Mouse (Mus musculus): ENCODE data around the gene Golt1a.
A peak's percentile ranks its signal among the peaks of the same experiment; 100 is the strongest.

The Golt1a gene

DNA sequence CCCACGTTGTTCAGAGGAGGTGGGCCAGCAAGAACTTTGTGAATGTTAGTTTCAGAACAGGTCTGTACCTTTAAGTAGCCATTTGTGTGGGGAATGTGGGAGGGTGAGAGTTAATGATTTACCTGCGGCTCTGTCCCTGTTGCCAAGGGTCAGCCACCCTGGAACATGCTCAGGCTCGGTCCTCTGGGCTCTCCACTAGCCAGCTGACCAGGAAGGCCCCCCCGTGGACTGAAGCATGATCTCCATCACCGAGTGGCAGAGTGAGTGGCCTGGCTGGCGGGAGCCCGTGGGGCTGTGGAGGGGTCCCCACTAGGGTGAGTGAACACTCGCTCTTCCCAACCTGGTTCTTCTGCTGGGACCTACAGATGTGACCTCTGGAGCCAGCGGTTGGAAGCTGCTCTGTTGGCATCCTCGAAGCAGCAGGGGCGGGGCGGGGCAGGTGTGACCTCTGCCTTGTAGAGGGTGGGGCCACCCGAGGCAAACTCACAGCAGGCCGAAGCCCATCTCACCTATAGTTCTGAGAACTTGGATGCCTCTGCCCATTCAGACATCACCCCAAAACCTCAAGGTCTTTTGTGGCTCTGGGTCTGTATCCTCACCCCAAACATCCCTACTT lies at the start of gene Golt1a:
Gene Golt1a (plus strand): TSS at position 149 of the 616 bp plus-strand sequence.
- DNase-seq (ENCODE audit: low read depth) = no peak

DNA sequence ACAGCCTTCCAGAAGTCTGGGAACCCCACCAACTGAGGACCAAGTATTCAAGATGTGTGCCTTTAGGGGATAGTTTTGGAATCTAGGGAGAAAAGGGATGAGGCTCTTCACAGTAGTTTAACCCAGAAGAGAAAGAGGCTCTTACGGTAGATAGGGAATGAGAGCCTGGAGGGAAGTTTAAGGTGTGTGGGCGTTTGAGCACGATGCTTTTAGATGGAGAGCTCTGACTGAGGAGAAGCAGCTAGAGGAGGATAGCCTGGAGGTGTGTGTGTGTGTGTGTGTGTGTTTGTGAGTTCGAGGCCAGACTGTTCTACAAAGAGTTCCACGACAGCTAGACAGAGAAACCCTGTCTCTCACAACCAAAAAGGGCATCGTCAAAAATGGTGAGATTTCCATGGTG lies 47.0 kb upstream of the Golt1a start:
- no peak for DNase-seq (ENCODE audit: low read depth)

DNA sequence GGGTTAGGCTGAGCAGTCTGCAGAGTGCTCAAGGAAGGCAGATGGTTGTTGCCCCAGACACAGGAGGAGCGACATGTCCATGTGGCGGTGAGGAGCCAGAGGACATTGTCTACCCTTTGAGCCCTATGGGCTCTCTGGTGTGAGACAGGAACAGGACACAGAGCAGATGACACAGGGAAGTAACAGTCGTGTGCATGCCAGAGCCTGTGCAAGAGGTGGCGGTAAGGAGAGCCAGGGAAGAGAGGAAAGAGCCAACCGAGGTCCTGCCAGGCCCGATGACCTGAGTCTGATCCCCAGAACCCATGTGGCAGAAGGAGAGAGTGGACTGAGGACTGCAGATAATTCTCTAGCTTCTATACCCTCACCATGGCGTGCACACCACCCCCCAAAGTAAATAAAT lies 46.5 kb upstream of the Golt1a start:
- no peak for DNase-seq (ENCODE audit: low read depth)

DNA sequence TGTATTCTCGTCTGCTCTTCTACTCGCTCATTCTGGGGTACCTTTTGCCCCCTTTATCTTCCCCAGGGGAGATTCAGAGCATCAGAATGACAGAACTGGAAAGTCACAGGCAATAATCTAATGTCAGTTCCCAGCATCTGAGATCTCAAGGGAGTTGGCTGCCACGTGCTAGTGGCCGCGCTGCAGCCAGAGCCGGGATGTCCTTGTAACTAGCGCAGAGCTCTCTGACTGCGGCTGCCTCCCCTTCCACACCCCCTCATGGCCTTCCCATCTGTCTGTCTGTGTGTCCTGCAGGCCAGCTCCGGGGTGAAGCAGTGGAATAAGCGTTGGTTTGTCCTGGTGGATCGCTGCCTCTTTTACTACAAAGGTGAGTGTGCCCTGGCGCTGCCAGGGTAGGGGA lies 45.2 kb upstream of the Golt1a start:
- DNase-seq (ENCODE audit: low read depth) = no peak

DNA sequence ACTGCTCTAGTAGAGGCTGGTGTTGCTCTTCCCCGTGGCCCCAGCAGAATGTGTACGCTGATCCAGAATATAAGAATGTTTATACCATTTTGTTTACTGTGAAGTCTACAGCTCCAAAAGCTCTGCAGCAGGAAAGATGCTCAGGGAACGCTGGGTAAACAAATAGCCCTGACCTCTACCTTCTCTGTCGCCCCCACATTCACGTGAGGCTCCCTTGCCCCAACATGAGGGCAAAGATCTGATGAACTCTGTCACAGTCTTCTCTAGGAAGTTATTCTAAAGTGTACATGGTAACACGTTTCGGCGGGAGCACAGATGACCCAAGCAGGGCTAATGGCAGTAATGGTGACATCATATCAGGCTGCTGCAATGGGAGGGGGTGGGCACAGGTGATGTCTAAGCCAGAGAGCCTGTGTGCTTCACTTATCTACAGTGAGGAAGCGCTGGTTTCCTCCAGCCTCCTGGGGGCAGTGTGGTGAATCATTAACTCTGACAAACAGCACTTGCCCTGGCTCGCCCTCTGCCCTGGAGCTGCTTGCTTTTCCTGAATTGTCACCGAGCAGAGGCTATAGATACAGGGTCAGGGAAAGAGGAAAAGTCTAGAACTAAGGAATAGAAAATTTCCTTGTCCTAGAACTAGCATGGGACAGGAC lies 44.4 kb upstream of the Golt1a start:
- DNase-seq (ENCODE audit: low read depth) = peak; percentile 8

DNA sequence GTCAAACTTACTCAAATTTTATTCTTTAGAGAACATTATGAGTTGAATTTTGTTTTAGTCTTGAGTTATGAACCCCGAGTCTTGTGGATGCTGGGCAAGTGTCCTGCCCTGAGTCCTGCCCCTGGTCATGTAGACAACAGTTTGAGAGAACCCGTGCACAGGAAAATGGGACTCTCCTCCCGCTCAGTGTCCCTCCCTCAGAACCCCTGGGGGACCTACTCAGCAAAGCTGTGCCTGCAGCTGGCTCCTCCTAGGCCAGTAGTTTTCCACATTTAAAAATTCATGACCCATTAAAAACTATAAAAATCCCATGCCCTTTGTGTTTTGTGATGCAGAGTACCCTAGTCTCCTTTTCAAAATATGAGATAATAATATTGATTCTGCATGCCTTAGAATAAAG lies 42.5 kb upstream of the Golt1a start:
- no peak for DNase-seq (ENCODE audit: low read depth)

DNA sequence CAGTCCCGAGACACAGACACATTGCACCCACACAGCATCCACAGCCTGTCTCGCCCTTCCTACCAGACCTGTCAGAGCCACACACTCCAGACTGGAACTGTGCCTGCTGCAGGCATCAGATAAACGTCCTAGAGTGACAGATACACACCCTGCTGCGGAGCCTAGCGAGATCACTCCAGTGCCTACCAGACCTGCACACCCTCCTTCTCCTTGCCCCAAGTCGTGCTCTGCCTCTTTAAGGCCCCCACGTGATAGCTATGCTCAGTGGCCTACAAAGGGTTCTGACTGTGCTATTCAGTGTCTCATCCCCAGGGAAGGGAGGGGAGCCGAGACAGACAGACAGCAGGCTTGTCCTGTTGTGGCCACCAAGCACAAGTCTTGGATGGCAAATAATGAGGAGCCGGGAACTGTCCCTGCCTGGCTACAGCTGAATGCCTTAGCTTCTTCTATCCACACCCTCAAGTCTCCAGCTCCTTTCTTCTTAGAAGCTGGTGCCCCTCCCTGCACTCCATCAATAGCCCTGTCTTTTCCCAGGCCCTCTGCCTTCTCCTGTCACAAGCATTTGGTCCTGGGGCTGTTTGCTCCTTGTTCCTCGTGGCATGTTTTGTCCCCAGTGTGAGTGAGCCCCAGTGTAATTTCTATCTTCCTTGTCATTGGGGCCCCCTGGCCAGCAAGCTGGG lies 41.6 kb upstream of the Golt1a start:
- DNase-seq (ENCODE audit: low read depth) = no peak

DNA sequence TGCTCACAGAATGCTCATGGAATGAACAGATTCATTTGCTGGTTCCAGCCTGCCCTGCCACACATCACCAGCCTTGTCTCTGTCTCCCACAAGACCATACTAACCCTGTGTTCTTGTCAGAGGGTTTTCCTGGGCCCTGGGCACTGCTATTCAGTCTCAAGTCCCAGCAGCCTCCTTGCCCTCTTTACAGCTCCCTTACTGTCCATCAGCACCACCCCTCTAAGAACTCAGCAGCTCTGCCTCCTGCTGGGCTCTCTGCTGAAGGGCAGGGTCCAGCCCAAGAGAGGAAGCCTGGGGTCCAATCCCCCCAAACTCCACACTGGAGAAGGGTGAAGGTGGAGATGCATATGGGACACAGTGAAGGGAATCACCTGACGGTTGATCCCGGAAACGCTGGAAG lies 41.1 kb upstream of the Golt1a start:
- no peak for DNase-seq (ENCODE audit: low read depth)

DNA sequence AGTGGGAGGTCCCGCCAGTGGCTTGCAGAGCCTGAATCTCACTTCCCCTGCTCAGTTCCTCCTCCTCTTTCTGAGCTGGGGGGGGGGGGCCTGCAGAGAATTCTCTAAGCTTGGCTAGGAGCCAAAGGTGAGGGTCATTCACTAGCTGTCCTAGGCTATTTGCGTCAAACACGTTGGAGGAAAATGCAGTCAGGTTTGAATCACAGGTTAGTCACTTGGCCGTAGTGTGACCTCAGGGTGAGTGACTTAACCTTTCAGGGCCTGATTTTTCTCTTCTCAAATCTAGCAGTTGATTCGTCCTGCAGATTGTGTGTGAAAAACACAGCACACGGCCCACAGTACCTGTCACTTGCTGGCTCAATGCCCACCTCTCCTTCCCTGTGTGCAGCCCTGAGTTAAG lies 39.3 kb upstream of the Golt1a start:
- DNase-seq (ENCODE audit: low read depth) = no peak

DNA sequence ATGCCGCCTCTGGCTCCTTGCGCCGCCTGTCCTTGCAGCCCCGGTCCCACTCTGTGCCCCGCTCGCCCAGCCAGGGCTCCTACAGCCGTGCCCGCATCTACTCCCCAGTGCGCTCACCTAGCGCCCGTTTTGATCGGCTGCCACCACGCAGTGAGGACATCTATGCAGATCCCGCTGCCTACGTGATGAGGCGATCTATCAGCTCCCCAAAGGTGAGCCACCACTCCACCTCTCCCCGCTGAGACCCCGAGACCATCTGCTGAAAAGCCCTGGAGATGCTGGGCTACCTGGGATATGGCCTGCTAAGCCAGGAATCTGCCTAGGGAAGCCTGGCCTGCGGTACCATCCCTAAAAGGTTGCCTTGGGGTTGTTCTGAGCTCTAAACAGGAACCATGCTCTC lies 35.4 kb upstream of the Golt1a start:
- no peak for DNase-seq (ENCODE audit: low read depth)

DNA sequence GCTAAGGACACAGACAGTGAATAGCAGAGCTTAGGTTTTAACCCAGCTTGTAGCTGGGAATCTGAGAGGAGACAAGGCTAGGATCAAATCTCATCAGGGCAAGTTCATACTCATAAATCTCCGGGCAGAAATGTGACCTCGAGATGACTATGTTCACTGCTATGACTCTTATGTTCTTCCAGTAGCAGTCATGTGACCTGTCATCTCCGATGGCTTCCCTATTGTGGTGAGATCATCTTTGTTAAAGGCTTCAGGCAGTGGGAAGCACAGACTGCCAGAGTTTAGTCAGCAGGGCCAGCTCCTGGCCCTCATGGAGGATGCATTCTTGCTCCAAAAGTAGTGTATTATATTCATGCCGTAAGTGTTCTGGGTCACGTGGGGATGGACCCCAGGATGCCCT lies 32.6 kb upstream of the Golt1a start:
- DNase-seq (ENCODE audit: low read depth) = peak; percentile 30

DNA sequence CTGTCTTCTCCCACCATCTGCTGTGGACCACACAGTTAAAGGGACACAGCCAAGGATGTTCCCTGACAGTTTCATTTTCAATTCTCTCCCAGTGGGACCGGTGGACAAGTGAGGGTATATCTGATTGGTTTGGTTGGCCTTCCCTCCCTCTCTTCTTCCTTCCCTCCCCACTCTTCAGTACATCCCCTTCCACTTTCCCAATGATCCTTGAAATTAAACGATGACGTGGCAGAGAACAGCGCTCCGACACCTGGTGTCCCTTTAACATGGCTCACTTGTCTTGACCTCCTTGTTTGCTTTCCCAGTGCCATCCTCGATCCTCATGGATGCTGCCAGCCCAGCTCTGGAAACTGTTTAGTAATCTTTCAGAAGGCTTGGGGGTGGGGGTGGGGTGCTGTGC lies 31.1 kb upstream of the Golt1a start:
- no peak for DNase-seq (ENCODE audit: low read depth)

DNA sequence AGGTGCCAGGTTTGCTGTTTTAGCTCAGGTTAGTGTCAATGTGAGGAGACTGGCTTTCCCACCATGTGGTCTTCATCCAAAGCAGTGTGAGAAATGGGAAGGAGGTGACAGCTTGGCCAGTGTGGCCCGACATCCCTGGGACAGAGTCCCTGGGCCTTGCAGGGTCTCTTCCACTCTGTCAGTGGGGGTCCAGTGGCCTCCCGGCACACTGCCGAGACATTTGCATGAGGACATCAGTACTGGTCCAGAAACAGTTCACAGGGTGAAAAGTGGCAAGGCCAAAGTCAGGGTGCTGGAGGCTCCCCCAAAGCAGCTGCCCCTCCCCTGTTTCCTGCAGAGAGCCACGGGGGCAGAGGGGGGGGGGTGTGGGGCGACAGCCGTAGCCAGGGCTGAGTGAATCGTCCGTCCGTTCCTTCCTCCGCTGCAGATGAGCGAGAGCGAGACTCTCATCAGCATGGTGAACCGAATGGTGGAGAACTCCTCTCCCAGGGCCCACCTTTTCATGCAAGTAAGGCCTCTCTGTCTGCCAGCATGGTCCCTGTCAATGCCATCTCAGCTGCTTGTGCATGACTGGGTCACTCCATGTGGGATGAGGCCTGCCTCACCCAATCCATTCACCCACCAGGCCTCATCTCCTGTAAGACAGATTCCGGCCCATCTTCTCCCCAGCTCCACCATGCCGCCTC lies 30.5 kb upstream of the Golt1a start:
- no peak for DNase-seq (ENCODE audit: low read depth)

DNA sequence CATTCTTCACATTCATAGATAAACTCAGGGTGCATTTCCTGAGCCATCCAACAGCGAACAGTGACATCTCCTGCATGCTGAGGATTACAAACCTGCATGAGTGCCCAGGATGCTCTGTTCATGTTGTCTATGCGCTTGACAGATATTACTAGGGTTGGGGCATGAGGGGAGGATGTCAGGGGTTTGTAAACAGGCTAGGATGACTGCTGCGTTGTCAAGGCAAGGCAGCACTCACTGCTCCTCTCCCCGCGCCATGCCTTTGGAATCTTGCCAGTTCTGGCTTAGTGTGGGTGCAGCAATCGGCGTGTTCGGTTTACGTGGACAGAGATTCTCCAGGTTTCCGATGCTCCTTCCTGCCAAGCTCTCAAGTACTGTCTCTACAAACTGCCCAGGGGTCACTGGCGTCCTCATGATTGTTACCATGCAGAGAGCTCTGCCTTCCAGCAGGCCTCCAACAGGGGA lies 29.9 kb upstream of the Golt1a start:
- DNase-seq (ENCODE audit: low read depth) = no peak

DNA sequence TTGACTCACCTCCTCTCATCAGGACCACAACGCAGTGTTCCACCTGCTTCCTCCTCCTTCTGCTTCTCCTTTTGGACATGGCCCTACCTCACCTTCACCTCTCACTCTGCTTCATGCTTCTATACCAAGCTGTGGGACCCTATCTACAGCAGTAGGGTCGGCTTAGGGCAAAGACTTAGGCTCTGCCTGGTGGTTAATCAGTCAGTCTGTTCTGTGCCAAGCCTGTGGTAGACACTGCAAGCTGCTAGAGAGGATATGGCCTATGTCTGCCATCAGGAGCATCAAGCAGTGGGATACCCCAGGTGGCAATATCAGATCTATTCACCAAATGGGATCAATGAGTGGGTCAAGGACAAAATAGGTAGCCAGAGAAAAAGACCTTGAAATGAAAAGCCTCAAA lies 29.1 kb upstream of the Golt1a start:
- no peak for DNase-seq (ENCODE audit: low read depth)

DNA sequence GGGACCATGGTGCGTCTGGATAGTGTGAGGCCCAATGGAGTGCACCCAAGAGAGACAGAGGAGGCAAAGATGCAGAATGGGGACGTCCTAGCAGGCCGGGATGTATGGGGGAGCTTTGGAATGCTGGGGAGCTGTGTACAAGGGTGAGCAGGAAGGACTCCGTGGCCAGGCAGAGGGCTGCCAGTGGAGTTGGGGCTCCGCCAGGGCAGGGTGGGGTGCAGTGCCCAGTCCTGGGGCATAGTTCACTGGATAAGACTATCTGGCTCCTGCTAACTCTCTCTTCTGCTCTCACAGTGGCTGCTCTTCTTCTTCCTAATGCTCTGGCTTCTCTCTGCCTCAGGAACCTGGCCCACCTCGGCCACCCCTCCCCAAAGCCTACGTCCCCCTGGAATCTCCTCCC lies 23.7 kb upstream of the Golt1a start:
- DNase-seq (ENCODE audit: low read depth) = no peak

DNA sequence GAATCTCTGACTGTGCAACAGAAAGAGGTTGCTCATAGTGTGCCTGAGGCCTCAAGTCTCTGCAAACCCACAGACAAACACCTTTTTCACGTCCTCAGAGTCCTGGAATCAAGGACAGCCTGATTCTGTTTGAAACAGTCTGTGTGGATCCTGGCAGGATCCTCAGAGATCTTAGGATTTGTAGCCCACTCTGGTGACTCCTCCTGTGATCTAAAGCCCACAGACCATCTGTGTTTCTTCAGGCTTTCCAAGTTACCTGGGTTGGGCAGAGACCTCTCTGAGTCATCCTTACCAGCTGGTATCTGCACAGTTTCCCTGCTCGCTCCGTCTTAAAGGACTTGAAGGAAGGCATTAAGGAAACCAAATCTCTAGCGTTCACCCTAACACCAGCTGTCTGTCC lies 22.5 kb upstream of the Golt1a start:
- no peak for DNase-seq (ENCODE audit: low read depth)

DNA sequence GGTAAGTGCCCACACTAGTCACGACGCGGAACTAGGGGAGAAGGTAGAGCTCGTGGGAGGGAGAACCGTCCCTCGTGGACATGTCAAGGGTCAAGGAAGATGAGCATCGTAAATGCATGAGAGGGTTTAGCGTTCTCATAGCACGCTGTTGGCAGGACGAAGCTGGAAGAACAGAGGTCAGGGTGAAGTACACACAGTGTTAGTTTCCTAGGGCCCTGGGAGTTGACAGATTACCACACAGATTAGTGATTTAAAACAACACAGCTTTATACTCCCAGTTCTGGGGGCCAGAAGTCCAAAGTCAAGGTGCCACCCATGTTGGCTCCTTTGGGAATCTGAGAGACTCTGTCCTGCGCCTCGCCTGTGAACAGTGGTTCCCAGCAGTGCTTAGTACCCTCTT lies 21.7 kb upstream of the Golt1a start:
- DNase-seq (ENCODE audit: low read depth) = no peak

DNA sequence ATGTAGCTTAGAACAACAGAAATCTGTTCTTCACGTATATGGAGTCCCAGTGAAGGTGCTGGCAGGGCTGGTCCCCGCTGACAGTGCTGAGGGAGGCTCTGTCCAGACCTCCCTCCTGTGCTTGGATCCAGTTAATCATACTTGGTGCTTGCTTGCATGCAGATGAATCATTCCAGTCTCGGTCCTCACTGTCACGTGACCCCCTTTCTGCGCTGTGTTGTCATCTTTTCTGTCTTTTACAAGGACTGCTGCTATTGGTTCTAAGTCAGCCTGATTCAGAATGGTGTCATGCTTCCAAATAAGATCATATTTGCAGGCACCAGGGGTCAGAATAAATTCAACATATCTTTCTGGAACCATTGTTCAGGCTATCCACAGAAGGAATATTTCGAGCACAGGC lies 17.7 kb upstream of the Golt1a start:
- no peak for DNase-seq (ENCODE audit: low read depth)

DNA sequence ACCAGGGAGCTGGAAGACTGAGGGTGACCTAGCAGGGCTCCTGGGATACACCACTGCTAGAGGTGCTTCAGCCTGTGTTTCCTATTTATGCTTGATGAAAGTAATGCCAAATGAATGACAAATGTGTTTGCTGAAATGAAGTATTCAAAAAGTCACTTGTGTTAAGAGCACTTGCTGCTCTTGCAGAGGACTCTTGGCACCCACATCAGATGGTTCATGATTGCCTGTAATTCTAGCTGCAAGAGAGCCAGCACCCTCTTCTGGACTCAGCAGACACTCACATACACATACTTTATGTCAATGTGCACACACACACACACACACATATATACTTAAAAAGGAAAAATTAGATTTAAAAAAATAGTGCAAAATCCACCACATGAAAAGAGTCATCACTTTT lies 17.0 kb upstream of the Golt1a start:
- DNase-seq (ENCODE audit: low read depth) = no peak

DNA sequence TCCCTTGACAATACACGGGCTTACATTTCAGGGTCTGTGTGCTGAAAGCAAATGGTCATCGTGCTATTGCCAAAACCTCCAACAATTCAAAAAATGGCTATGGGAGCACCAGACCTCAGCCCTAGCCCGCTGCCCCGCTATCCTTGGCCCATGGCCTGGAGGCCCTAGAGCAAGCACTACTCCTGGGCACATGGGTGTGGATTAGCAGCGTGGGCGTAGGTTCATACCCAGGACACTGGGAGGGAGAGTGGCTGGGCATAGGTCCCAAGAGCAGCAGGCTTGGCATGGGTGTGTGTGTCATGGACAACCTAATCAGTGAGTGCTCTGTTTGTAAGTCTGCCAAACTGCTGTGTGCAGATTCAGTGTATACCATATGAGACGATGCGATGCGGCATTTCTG lies 13.2 kb upstream of the Golt1a start:
- DNase-seq (ENCODE audit: low read depth) = no peak

DNA sequence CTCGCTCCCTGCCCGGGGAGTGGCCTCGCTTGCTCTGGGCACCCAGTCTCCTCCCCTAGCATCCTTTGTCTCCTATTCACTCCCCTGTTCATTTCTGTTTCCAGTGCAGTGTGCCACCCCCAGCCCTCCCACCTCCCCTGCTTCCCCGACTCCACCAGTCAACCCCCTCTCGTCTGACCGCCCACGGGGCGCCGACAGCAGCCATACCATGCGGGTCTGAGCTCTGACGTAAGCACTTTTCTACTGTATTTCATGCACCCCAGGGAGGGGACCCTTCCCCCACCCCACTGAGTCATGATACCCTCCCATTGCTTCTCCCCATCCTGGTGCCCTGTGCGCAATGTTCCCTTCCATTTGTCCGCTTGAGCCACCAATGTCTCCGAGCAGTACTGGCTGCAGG lies 10.8 kb upstream of the Golt1a start:
- no peak for DNase-seq (ENCODE audit: low read depth)

DNA sequence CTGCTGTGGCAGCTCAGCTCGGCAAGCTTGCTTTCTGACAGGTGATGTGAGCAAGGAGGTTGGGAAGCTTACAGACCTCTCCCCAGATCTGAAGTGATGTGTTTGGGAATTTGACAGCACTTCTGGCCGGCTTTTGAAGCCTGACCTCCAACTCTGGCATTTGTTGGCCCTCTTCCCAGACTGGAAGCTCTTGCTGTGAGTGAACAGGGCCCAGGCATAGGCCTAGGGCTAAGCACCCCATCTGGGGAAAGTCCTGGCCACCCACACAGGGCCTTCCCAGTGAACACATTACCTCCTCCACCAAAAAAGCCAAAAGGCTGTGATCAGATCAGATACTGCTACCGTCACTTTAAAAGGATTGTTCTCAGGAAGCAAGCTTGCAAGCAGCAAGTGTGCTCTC lies 7.1 kb upstream of the Golt1a start:
- DNase-seq (ENCODE audit: low read depth) = no peak
